Mouse (Mus musculus): ENCODE data around the gene Dennd5a.

The Dennd5a gene

GRCm38 (mm10) chr7:109898911-109899310, 61.4 kb downstream of the Dennd5a start:
- in situ Hi-C loops (cut with MboI; ENCODE audit: low pct_unique_long_range_greater_than_20kb in 1 of 2, low sequenced_read_pairs in 2 of 2, unreplicated experiment in 1 of 2) = no loop called here

DNA sequence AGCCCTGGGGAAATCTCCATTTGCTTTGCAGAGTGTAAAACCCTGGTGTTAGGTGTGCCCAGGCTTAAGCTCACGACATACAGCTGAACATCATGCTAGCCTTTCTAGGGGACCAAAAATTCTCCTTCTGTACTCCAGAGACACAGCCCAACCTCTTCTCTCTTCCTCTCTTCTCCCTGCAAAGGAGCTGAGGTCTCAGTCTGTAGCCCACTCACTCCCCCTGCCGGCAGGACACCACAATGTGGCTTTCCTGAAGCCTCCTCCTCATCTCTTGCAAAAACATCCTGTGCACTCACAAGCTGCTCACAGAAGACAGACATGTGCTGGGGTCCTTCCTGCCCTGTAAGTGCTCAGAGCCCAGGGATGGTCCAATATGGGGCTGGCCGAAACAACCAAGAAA, 67.7 kb downstream of the Dennd5a start:
- in situ Hi-C loops (cut with MboI; ENCODE audit: low pct_unique_long_range_greater_than_20kb in 1 of 2, low sequenced_read_pairs in 2 of 2, unreplicated experiment in 1 of 2) = no loop called here

DNA sequence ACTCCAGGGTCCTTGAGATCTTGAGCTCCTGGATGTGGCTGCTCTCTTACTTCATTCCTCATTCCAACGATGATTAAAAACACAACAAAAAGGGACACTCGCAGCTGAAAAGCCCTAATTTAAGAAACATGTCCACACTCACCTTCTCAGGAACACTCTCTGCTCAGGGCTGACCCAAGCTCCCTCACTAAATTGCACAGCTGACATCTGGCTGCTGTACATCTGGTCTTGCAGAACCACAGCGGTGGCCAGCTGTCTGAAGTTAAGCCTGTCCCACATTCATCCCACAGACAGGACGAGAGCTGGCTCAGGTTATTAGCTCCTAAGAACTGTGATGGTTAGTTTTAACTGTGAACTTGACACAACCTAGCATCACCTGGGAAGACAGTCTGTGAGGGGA, 68.5 kb downstream of the Dennd5a start:
- in situ Hi-C loops (cut with MboI; ENCODE audit: low pct_unique_long_range_greater_than_20kb in 1 of 2, low sequenced_read_pairs in 2 of 2, unreplicated experiment in 1 of 2) = no loop called here

GRCm38 (mm10) chr7:109890256-109890655, 70.0 kb downstream of the Dennd5a start:
- in situ Hi-C loops (cut with MboI; ENCODE audit: low pct_unique_long_range_greater_than_20kb in 1 of 2, low sequenced_read_pairs in 2 of 2, unreplicated experiment in 1 of 2) = no loop called here

- in situ Hi-C loops (cut with MboI; ENCODE audit: low pct_unique_long_range_greater_than_20kb in 1 of 2, low sequenced_read_pairs in 2 of 2, unreplicated experiment in 1 of 2) = no loop called here
Observed at GRCm38 (mm10) chr7:109889300-109889699, 71.0 kb downstream of the Dennd5a start.

- in situ Hi-C loops (cut with MboI; ENCODE audit: low pct_unique_long_range_greater_than_20kb in 1 of 2, low sequenced_read_pairs in 2 of 2, unreplicated experiment in 1 of 2) = no loop called here
Observed at GRCm38 (mm10) chr7:109886249-109886648, 74.0 kb downstream of the Dennd5a start.

DNA sequence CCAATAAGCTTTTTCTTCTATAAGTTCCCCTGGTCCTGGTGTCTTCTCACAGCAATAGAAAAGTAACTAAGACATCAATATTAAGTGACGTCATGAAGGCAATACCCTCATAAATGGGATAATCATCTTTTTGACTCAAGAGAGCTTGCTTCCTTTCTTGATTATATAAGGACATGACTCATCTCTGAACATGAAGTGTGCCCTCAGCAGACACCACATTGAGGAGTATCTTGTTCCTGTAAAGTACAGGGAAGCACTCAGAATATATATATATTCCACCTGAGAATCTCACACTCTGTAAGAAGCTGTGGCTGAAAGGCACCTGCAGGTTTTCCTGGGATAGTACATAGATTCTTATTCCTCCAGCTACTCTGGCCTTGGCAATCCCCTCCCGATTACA, 77.7 kb downstream of the Dennd5a start:
- in situ Hi-C loops (cut with MboI; ENCODE audit: low pct_unique_long_range_greater_than_20kb in 1 of 2, low sequenced_read_pairs in 2 of 2, unreplicated experiment in 1 of 2) = no loop called here

DNA sequence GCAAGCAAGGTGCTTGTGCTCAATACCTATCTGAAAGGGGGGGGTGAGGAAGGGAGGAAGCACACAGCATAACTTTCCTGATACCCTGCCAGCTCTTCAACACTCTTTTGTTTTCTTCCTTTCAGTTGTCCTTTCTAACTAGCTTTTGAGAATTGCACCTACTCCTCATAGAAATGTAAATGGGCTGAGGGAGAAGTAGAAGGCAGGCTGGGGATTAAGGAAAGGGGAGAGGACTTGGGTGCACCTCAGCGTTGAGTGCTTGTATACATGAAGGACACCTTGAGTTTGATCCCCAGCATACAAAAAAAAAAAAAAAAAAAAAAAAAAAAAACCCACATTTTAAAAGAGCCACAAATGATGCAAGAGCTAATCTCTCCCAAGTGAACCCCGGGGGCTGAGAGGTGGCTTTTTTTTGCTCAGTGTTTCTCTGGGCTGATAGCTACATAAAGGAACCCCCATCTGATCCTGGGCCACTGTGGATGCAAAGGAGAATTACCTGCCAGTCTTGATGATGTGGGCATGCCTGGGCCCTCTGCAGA, 78.6 kb downstream of the Dennd5a start:
- in situ Hi-C loops (cut with MboI; ENCODE audit: low pct_unique_long_range_greater_than_20kb in 1 of 2, low sequenced_read_pairs in 2 of 2, unreplicated experiment in 1 of 2) = no loop called here

DNA sequence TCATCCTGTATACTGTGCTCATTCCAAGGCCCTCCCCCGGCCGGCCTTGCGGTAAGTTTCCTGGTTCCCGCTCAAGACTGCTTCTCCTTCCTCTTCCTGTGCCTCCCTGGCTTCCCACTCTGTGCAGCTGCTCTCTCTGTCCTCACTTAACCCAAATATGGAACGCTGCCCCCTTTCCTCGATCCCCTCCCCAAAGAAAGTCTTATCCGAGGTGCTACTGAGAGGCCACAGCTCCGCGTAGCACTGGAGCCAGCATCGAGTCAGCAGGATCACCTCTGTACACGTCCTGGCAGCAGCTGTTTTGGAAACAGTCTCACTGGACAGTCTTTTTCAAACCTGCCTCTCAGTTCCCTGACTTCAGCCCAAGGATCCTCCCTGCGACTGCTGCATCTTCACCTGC, 81.1 kb downstream of the Dennd5a start:
- in situ Hi-C loops (cut with MboI; ENCODE audit: low pct_unique_long_range_greater_than_20kb in 1 of 2, low sequenced_read_pairs in 2 of 2, unreplicated experiment in 1 of 2) = no loop called here

GRCm38 (mm10) chr7:109876085-109876484, 84.2 kb downstream of the Dennd5a start:
- in situ Hi-C loops (cut with MboI; ENCODE audit: low pct_unique_long_range_greater_than_20kb in 1 of 2, low sequenced_read_pairs in 2 of 2, unreplicated experiment in 1 of 2) = no loop called here

- in situ Hi-C loops (cut with MboI; ENCODE audit: low pct_unique_long_range_greater_than_20kb in 1 of 2, low sequenced_read_pairs in 2 of 2, unreplicated experiment in 1 of 2) = no loop called here
Observed at GRCm38 (mm10) chr7:109875598-109875997, 84.7 kb downstream of the Dennd5a start.

DNA sequence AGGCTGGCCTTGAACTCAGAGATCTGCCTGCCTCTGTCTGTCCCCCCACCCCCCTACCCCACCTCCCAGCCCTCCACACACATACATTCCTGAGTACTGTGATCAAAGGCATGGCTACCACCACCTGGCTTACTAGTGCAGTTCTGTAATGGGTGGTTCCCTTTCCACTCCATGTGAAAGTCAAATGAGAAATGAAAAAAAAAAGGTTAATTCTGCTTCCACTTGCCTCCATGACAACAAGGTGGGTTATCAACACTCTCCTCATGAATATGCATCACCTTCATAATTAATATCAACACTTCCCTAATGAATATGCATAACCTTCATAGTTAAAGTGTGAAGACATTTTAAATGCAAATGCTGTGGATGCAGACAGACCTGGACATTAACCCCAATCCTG, 85.2 kb downstream of the Dennd5a start:
- in situ Hi-C loops (cut with MboI; ENCODE audit: low pct_unique_long_range_greater_than_20kb in 1 of 2, low sequenced_read_pairs in 2 of 2, unreplicated experiment in 1 of 2) = no loop called here

DNA sequence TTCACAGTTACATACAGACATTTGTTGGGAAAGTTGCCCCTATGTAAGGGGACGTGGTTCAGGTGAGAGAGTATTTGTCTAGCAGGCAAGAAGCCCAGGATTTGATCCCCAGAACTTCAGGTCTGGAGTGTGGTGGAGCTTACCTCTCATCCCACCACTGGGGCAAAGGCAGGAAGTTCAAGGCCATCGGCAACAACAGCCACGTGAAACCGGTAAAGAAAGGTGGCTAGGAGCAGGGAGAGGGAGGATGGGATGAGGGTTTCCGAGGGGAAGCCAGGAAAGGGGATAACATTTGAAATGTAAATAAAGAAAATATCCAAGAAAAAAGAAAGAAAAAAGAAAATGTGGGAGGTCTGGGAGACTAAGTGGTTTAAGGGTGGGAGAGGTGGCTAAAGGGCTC, 87.1 kb downstream of the Dennd5a start:
- in situ Hi-C loops (cut with MboI; ENCODE audit: low pct_unique_long_range_greater_than_20kb in 1 of 2, low sequenced_read_pairs in 2 of 2, unreplicated experiment in 1 of 2) = no loop called here

- in situ Hi-C loops (cut with MboI; ENCODE audit: low pct_unique_long_range_greater_than_20kb in 1 of 2, low sequenced_read_pairs in 2 of 2, unreplicated experiment in 1 of 2) = no loop called here
Observed at GRCm38 (mm10) chr7:109871232-109871631, 89.0 kb downstream of the Dennd5a start.

- in situ Hi-C loops (cut with MboI; ENCODE audit: low pct_unique_long_range_greater_than_20kb in 1 of 2, low sequenced_read_pairs in 2 of 2, unreplicated experiment in 1 of 2) = no loop called here
Observed at GRCm38 (mm10) chr7:109868498-109868897, 91.8 kb downstream of the Dennd5a start.

- in situ Hi-C loops (cut with MboI; ENCODE audit: low pct_unique_long_range_greater_than_20kb in 1 of 2, low sequenced_read_pairs in 2 of 2, unreplicated experiment in 1 of 2) = no loop called here
Observed at GRCm38 (mm10) chr7:109866643-109867042, 93.6 kb downstream of the Dennd5a start.

DNA sequence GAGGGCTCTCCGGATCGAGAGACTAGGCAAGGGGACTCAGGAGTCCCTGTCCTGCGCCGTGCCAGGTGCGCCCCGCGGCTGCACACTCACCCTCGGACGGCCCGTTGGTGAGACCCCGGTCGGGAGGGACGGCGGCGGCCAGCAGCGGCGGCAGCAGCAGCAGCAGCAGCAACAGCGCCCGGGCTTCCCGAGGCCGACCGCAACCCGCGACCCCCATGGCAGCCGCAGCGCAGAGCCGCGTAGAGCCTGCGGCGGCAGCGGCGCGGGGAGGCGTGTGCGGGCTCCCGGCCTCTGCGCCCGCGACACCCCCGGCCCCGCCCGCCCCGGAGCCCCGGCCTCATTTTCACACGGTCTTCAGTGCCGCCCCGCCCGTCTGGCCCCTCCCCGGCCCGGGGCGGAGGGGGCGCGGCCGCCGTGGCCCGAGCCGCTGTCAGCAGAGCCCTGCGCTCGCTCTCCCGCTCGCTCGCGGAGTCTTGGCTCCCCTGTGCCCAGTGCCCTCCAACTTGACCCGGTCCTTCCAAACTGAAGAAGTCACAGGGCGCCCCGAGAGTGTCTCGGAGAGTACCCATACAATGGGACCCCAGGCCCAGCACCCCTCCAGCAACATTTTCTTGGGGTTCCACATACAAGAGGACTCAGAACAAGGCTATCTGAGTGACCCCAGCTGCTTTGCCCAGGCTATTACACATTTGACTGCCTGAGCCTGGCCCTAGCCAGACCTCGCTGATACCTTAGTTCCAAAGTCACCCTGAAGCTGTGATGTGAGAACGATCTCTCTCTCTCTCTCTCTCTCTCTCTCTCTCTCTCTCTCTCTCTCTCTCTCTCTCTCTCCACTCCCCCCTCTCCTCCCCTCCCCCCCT, 94.7 kb downstream of the Dennd5a start, which contains the start of gene Scube2:
Gene Scube2 (minus strand): TSS at position 310 of the 860 bp plus-strand sequence.
- in situ Hi-C loops (cut with MboI; ENCODE audit: low pct_unique_long_range_greater_than_20kb in 1 of 2, low sequenced_read_pairs in 2 of 2, unreplicated experiment in 1 of 2) = no loop called here

DNA sequence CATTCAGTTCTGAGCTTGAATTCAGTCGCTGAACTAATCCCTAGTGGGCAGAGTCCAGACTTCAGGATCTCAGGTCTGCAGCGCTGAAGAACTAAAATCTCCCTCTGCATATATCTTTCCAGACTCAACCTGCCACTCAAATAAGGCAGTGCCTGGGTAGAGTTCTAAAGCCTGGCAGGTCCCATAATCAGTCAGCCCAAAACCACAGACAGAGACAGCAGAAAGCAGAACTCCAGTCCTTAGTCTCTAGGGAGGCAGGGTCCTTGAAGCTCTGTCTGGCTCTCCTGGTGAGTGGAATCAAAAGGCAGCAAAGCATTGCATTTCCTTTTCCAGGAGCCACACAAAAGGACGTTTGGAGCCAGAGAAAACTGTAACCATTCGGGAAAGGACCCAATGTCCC, 96.7 kb downstream of the Dennd5a start:
- in situ Hi-C loops (cut with MboI; ENCODE audit: low pct_unique_long_range_greater_than_20kb in 1 of 2, low sequenced_read_pairs in 2 of 2, unreplicated experiment in 1 of 2) = no loop called here

- in situ Hi-C loops (cut with MboI; ENCODE audit: low pct_unique_long_range_greater_than_20kb in 1 of 2, low sequenced_read_pairs in 2 of 2, unreplicated experiment in 1 of 2) = no loop called here
Observed at GRCm38 (mm10) chr7:109860162-109860561, 100.1 kb downstream of the Dennd5a start.

- in situ Hi-C loops (cut with MboI; ENCODE audit: low pct_unique_long_range_greater_than_20kb in 1 of 2, low sequenced_read_pairs in 2 of 2, unreplicated experiment in 1 of 2) = no loop called here
Observed at GRCm38 (mm10) chr7:109859354-109859753, 100.9 kb downstream of the Dennd5a start.
